In the genomic region with DNA sequence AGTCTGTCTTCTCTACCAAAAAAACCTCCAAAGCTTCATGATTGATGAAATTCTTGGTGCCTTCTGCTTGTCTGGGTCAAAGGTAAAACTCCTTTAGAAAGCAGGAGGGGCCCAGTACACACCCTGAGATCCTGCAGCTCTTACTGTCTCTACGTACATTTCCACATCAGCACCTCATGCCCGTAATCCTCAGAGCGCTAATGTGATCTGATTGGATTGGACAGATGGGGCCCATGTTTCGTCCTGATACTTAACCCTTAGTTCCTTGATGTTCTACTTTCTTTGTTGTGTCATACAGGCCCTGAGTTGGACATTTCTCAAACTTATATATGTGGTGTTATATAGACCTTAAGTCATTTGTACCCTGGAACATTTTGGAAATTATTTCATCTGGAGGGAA, we compare ENCODE assay signal across 22 mouse cellular contexts. TPM values are rescaled to one million over a fixed set of nuclear protein-coding genes. Genes with fewer than 3 reads are reported as not detected.
"Had no signal": no experiment of that assay in that cellular context is flagged by ENCODE, and none has a peak within 500 bp of the region (broad histone marks: within the 10 kb centered on the region; RNA-seq: fewer than 3 reads in every experiment).

No protein-coding gene starts in this region.

- H3K4me2 ChIP-seq: lung, embryonic 14.5 days; midbrain, embryonic 12.5 days; neural tube, embryonic 12.5 days; stomach, embryonic 15.5 days had no signal

- H3K9me3 ChIP-seq: midbrain, embryonic 10.5 days; midbrain, embryonic 12.5 days; neural tube, embryonic 12.5 days; stomach, embryonic 15.5 days had no signal

- DNase-seq: lung, adult 18-20 months; lung, embryonic 14.5 days; lung, postnatal 10 days; lung, postnatal 4 days; midbrain, embryonic 14.5 days; right cerebral cortex, postnatal 14 days; thymus, adult 2 months; thymus, postnatal 25 days; thymus, postnatal 4 days had no signal

- H3K9ac ChIP-seq: liver, embryonic 14.5 days; lung, embryonic 14.5 days; midbrain, embryonic 12.5 days; neural tube, embryonic 12.5 days; stomach, embryonic 15.5 days had no signal

- H3K4me1 ChIP-seq: midbrain, embryonic 10.5 days; midbrain, embryonic 12.5 days; neural tube, embryonic 12.5 days; stomach, embryonic 15.5 days had no signal

- H3K4me3 ChIP-seq: midbrain, embryonic 10.5 days; midbrain, embryonic 12.5 days; neural tube, embryonic 12.5 days; stomach, embryonic 15.5 days had no signal

- H3K27me3 ChIP-seq: midbrain, embryonic 12.5 days; neural tube, embryonic 12.5 days; stomach, embryonic 15.5 days had no signal

- H3K27ac ChIP-seq: liver, embryonic 14.5 days; midbrain, embryonic 10.5 days; midbrain, embryonic 12.5 days; neural tube, embryonic 12.5 days; stomach, embryonic 15.5 days; stomach, postnatal 0 days had no signal

RNA-seq across cellular contexts. Expression of a gene that starts 9.6 kb away (rescaled TPM):
- total RNA-seq: megakaryocyte, adult 5-6 weeks; midbrain, postnatal 0 days; monocyte, adult 5-6 weeks; neutrophil, adult 5-6 weeks had no signal
- polyA plus RNA-seq: lung, embryonic 14.5 days; midbrain, embryonic 10.5 days; midbrain, embryonic 12.5 days; midbrain, postnatal 0 days; neural tube, embryonic 12.5 days; neural tube, embryonic 14.5 days; spleen, adult 2 months; stomach, postnatal 0 days; testis, adult 2 months; thymus, adult 2 months had no signal
